Mouse (Mus musculus): Measurements from ENCODE around the gene Pappa2. TPM values are rescaled to one million over a fixed set of nuclear protein-coding genes. Genes with fewer than 3 reads are reported as not detected.

Pappa2 gene
- under 1 TPM; 0.10 to 0.34 TPM for total RNA-seq (2021)

DNA sequence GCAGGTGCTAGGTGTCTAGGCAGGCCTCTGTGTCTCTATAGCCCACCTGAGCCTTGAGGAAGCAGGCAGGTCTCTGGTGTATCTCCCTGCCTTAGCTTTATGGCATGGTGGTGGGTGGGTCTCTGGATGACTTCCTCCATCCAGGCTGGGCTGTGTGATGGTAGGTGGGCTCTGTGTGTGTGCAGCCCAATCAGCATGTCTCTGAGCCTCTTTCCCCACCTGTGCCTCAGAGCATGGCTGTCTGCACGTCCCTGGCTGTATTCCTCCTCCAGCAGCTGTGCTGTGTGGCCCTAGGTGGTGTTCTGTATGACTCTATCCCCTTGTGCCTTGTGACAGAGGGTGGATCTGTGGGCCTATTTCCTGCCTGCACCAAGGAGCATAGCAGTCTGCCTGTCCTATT is at the start of gene Pappa2:
Pappa2 (minus strand) TSS at position 101 of the 400 bp plus-strand sequence.
- DNase-seq, result no peak
- intact Hi-C loops (cut with DNase I), result no loop called here

DNA sequence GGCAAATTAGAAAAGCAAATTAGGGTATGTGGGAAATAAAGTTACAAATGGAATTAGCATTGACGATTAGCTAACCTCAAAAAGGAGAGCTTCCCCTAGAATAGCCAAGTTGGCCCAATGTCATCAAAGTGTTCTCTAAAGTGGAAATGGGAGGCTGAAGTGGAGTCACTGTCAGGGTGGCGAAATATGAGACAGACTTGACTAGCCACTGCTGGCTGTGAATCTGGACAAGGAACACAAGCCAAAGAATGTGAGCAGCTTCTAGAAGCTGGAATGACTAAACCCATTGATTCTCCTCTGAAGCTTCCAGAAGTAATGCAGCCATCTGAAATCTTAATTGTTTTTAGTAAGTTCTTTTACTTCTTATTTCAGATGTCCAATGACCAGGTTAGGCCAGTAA is 48.8 kb upstream of the Pappa2 start:
- peak; percentile 46 for DNase-seq

DNA sequence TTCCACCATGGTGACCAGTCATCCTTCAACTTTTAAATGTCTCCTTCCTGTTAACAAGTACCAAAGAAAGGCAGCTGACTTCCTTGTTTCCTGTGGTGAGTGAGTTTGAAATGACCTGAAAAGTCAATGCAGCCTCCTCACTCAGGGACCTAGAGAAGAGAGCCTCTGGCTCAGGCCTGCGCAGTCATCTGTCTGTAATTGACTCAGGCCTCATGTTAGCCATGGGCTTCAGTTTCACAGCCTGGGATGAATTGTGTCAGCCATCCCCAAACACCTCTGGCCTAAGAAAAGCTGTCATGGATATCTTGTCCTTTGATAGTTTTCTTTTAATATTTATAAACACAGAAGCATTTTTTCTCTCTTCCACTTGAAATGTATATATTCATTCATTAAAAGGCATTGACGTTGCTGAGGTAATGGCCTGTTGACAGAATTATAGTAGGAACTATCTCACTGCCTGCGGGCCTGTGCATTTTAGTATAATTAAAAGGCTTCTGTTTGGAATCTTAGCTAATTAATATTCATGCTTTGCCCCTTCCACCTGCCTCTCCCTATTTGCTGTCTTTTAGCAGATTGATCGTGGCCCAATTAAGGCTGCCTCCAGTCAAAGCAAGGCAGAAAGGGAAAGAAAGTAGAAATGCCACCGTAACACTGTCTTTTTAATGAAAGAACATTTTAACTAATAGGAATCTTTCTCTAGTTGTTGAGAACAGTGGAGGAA is 34.8 kb upstream of the Pappa2 start:
- intact Hi-C loops (cut with DNase I), result no loop called here
- DNase-seq, result no peak

More for the DNA sequence above, 48.8 kb upstream of the Pappa2 start:
- intact Hi-C loops (cut with DNase I), result no loop called here

DNA sequence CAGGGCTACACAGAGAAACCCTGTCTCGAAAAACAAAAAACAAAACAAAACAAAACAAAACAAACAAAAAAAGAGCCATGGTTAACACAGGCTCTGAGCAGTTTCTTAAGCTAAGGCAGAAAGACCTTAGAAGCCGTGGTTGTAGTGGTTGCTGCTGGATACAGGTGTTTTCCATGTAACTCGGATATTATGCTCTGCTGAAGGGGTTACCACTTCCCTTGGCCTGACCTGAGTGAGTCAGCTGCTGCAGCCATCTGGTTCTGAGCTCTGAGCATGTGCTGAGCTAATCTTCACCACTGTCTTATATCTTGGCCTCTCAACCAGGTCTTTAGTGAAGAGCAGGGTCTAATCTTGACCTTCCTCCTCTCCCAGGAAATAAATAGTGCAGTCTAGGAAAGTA is 6.8 kb upstream of the Pappa2 start:
- no peak for DNase-seq
- intact Hi-C loops (cut with DNase I), result no loop called here

DNA sequence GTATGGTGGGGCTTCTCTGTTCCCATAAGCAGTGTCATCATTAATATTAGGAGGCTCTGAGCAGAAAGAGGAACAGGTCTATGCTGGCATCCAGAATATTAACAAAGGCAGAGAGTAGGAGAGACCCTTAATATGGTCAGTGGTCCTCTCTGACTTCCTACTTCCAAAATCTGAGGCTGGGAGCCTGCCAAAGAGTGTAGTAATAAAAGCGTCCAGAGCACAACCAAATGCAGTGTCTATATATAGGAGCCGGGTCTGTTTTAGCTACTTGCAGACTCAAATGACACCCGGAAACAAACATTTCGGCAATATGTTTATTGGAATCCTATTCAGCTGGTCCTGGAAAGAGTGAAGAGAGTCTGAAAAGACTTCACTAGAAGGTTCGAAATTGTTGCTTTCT is 17.9 kb downstream of the Pappa2 start:
- intact Hi-C loops (cut with DNase I), result no loop called here
- DNase-seq, result no peak

DNA sequence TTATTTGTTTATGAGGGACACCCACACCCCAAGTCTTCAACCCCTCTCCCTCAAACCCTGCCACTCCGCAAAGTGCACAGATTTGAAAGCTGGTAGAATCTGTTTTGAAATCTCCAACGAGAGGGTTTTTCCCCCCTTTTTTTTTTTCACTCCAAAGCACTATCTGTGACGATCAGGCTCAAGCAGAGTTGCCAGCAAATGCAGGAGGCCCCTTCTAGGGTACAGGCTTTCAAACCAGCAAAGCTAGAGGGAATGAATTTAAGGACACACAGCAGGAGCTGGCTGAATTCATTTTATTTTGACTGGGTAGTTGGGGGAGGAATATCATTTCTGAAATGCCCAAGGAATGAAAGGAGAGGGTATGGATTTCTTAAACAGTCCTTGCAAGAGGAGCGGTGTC is 19.3 kb downstream of the Pappa2 start:
- DNase-seq, result no peak
- intact Hi-C loops (cut with DNase I), result no loop called here

DNA sequence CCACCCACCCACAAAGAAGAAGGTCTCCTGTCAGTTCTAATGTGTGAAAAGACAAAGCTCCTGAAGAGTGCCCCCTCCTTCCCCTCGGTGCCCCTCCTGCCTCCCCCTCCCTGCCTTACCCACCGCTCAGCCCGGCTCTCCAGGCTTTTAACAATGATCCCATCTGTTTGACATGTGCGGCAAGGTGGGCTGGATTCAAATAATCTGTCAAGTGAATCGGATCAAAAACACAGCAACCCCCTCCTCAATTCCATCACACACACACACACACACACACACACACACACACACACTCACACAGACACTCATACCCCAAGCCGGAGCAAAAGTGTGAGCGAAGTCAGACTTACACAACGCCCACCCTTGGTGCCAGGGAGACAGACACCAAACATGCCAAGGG is 19.7 kb downstream of the Pappa2 start:
- intact Hi-C loops (cut with DNase I), result no loop called here

DNA sequence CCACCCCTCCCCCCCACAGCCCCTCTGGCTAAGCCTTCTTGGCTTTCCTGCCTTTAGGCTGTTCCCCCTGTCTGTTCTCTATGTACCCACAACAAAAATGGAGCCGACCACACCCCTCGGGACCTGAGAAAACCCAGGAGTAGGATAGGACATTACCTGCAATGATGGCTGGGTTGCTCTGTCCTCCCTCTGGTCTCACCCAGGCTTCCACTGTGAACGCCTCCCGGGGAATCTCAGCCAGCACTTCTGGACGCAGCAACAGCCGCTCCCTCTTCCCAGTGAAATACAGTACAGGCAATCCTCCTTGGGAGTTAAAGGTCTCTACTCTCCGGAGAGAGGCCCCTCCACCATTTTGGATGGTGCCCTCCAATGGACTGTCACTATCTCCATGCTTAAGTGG is 23.9 kb downstream of the Pappa2 start:
- no peak for DNase-seq
- intact Hi-C loops (cut with DNase I), result no loop called here

More for the DNA sequence above, 19.7 kb downstream of the Pappa2 start:
- no peak for DNase-seq

DNA sequence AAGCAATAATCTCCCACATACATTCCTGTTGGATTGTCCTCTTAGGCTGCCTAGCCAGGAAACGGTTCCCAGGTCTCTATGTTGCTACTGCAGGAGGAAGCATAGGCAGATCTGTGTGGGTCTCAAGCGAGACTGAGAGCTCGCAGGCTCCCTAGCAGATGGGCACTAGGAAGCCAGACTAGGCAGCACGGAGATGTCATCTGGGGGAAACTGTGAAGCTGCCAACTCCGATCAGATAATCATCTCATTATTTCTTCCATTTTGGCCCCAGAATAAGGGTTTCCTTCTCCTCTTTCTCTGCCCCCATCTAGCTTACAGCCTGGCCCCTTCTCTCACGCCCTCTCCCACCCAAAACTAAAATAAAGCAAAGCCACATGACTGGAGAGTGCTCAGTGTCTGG is 25.5 kb downstream of the Pappa2 start:
- intact Hi-C loops (cut with DNase I), result no loop called here
- DNase-seq, result no peak

DNA sequence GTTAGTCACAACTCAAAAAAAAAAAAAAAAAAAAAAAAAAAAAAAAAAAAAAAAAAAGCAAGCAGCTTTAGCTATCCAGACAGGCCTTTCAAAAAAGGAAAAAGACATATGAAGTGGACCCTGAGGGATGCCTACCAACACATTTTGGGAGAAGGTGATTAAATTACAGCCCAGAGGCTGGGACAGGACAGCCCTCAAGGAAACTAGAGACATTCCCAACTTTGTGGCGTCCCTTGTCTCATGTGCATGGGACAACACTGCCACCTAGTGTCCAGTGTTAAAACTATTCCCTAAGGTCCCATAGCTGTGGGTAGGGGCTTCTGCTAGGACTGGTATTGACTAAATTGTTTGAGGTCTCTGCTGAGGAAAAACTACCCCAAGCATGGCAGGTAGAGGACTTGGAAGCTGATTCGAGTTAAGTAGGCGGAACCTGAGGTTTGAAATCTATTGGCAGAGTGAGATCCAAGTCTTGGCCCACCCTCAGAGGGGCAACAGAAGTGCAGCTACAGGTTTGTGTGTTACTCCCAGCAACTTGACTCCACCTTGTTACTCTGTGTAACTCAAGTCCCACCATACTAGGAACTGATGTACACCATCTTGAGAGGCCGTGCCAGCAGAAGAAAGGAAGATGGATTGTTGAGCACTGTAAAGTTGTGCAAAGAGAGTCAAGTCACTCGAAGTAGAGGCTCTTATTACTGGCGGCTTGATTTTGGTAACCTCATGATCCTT is 26.6 kb downstream of the Pappa2 start:
- intact Hi-C loops (cut with DNase I), result loop anchor here (1.0 to 2.0 kb wide), 4 partner anchors 99 to 283 kb away; no protein-coding TSS in a partner anchor
- DNase-seq, result peak; percentile 72 to 80

DNA sequence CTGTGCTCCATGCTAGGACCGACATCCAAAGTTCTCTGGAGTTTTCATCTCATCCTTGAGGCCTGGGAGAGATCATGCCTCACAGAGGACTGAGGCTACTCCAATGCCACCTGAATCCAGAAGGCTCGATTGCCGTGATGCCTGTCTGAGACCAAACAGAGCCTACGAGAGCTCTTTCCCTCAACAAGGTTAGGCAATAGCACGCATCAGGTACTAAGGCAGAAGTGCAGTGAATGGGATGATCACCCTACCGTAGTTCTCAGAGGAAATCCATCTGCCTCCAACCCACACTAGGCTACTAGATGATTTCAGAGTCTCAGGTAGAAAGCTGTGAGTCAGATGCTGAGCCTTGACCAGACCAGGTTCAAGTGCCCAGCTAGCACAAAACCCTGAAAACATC is 31.2 kb downstream of the Pappa2 start:
- intact Hi-C loops (cut with DNase I), result no loop called here
- DNase-seq, result no peak

DNA sequence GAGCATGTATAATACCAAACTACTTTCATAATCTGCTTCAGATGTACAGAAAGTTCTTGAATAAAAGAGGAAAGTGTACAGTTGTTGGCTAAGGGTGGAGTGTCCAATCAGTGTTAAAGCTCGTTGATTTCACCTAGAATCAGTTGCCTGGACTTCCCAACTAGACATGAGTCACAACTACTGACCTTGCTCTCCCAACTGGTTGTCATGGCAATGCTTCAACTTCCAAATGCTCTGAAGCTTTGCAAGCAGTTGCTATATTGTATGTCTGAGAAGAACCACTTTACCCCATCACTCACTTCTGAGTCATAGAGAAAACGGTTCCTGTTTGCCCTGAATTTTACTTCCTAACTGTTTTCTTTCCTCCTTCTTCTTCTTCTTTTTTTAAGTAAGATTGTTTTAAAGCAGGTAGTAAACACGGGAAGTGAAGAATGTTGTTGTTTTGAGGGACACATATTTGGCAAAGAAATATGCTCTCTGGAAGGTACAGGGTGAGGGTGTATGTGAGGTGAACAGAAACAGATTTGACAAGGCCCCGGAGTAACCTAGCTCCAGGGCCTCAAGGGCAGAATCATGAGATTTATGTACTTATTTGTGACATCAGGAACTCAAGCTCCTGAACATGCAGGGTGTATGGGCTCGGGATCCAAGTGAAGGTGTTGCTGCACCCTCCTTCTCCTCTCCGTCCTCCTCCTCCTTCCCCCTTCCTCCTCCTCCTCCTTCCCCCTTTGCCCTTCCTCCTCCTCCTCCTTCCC is 32.1 kb downstream of the Pappa2 start:
- intact Hi-C loops (cut with DNase I), result no loop called here
- no peak for DNase-seq

DNA sequence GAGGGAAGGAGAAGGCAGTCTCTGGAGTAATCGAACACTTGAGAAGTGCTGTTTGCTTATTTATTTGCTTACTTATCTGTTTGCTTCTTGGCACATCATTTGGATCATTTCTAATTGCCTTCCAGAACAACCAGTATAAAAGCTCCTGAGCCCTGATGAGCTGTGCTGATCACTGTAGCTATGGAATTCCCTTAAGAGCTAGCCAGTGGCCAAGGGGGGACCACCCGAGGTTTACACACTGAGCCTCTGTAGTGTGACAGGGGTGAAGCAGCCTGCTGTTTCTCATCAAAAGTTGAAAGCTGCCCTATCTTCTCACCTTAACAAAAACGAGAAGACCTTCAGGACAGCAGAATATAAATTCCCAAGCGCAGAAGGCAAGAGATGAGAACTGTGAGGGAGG is 35.4 kb downstream of the Pappa2 start:
- intact Hi-C loops (cut with DNase I), result no loop called here
- no peak for DNase-seq

DNA sequence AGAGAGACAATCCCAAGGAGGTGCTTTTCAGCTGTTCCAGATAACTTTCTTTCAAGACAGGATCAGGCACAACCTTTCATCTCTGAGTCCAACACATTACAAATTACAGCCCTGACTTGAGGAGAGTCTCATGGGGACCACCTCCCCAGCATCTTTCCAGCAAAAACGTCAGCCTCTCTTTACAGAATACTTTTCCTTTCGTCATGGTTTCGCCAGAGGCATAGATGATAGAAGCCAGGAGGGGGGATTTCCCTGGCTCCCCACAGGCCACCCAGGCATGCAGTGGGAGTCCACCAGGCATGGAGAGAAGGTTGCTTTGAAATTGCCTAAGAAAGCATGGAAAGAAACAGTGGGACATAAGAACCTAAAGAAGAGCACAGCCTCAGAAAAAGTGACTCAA is 37.4 kb downstream of the Pappa2 start:
- no peak for DNase-seq
- intact Hi-C loops (cut with DNase I), result no loop called here

DNA sequence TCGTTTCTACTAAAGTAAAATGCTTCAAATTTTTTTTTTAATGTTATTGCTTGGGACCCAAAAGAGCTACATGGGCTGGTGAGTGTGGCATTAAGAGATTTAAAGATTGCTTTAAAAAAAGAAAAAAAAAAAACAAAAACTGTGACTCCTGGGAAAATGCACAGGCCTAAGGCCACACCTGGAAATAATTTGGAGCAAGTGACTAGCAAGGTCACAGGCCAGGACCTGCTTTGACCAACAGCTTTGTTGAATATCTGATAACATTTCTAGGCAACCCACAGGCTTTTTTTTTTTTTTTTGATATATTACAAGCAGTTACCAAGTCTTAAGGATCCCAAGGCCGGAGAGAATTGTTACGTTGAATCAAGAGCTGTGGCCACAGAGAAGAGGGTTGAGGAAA is 39.3 kb downstream of the Pappa2 start:
- intact Hi-C loops (cut with DNase I), result no loop called here
- DNase-seq, result no peak

DNA sequence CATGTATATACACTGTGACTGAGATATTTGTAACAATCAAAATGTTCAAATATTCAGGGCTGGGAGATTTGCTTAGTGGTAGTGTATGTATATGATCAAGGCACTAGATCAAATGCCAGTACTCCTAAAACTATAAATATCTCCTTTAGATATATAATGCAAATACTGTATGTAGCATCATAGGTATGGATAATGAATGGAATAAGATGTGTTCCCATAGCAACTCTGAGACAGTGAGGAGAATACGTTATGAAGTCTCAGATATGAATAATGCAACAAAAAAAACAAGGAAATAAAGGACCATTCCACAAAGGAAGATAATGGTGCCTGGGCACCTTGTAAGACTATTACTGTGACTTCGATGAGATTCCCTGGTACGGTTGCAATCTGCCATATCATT is 45.8 kb downstream of the Pappa2 start:
- DNase-seq, result no peak
- intact Hi-C loops (cut with DNase I), result no loop called here

DNA sequence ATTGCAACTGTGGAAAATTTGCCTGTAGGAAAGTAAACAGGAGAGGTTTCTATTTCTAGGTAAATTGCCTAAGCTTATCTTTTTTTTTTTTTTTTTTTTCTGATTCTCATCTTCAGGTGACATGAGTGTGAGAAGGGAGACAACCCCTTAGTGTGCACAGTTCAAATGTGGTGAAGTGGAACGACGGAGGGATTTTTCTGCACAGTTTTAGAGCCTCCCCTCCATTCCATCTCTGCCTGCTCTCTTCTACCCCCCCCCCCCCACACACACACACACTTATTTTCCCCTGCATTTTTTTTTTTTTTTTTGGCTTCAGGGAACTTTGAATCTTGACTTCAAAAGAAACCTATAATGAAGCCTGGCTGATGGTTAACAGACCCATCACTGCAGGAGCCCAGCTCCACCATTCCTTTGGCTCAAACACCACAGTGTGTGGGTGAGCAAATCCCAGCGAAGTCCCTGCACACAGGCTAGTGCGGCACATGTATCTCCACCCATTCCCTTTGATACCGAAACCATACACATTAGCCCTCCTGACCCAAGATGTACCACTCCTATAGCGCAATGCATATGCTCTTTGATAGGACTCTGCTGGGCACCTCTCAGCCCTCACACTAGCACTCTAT is 49.0 kb downstream of the Pappa2 start:
- intact Hi-C loops (cut with DNase I), result no loop called here
- no peak for DNase-seq

DNA sequence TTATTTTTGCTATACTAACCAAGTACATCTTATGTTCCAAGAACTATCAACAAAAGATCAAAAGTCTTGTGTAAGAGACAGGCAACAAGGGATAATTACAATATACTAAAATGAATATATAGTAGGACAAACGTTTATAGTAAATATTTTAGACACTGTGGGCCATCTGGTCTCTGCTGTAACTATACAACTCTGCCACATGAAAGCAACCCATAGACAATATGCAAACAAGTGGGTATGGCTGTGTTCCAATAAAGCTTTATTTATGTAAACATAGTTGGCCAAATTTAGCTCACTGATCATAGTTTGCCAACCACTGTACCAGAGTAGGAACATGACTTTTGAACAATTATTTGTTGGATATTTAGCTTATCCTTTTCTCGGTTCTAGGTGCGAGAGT is 50.9 kb downstream of the Pappa2 start:
- intact Hi-C loops (cut with DNase I), result no loop called here

DNA sequence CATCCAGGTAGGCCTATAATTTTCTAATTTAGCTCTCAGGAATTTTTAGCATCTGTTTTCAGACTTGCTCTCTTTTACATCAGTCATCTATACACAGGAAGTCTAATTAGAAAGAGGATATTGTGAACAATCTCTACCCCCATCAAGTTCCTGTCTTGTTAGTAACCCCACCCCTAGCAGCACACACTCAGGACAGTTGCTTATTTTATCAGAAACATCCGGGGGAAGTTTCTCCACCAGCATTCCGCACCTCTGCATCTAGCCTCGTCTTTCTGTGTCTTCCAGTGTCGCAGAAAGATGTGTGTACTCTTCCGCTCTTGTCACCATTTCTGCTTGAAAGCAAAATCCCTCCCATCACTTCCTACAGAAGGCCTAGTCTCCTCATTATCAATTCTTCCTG is 59.8 kb downstream of the Pappa2 start:
- DNase-seq, result peak in 1 of 2 experiments; percentile 4
- intact Hi-C loops (cut with DNase I), result no loop called here

More for the DNA sequence above, 50.9 kb downstream of the Pappa2 start:
- no peak for DNase-seq

DNA sequence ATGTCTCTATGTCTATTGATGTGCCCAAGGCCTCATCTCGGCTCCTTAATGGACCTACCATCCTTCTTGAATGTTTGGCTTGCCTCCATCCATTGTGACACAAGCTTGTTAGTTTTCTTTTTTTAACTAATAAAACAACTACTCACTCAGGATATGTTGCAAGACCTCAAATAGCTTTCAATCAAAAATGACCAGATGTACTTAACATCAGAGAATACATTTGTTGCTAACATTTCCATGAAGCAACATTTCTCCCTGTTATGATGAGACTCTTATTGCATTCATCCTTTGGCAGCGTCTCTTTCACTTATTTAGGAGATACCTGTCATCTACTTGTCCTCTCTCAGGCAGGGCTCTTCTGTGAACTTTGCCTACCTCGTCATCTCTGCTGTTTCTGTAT is 61.4 kb downstream of the Pappa2 start:
- intact Hi-C loops (cut with DNase I), result no loop called here
- DNase-seq, result peak; percentile 3 to 6

DNA sequence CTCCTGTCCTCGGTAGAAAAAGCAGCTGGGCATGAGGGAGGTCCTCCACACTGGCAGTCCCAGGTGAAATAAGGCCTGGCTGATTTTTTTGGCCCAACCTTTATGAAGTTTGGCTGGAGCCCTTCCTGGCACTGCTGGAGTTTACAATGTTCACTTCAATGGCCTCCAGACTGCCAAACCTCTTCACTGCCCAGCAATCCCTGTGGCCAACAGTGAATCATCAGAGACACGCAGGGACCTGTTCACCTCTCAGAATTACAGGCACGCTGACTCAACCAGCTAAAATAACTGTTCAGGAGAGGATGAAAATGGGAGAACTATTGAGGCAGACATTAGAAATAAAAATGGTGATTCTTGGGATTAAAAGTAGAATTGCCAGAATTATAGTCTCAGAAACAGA is 63.2 kb downstream of the Pappa2 start:
- intact Hi-C loops (cut with DNase I), result no loop called here
- no peak for DNase-seq

Measured in heart, postnatal 10 days (tissue).